Mouse (Mus musculus) right cerebral cortex, postnatal 36 days (tissue): ENCODE data around the gene Styxl1.

ENCODE experiments used
- DNase-seq, 2 experiments: peaks; one replicate each; pipeline ENCODE4 v3.0.0; 2022; ENCODE audit warnings: low spot score in 2 of 2, mixed read lengths in 1 of 2

Styxl1 gene

GRCm38 (mm10) chr5:135702190-135702589, 76.0 kb downstream of the Styxl1 start:
- DNase-seq: no peak

GRCm38 (mm10) chr5:135701601-135702000, 76.6 kb downstream of the Styxl1 start:
- no peak for DNase-seq

- no peak for DNase-seq
Measured at GRCm38 (mm10) chr5:135697711-135698111, 80.5 kb downstream of the Styxl1 start.
